Mouse (Mus musculus): ENCODE results near the gene Il33.

The Il33 gene

DNA sequence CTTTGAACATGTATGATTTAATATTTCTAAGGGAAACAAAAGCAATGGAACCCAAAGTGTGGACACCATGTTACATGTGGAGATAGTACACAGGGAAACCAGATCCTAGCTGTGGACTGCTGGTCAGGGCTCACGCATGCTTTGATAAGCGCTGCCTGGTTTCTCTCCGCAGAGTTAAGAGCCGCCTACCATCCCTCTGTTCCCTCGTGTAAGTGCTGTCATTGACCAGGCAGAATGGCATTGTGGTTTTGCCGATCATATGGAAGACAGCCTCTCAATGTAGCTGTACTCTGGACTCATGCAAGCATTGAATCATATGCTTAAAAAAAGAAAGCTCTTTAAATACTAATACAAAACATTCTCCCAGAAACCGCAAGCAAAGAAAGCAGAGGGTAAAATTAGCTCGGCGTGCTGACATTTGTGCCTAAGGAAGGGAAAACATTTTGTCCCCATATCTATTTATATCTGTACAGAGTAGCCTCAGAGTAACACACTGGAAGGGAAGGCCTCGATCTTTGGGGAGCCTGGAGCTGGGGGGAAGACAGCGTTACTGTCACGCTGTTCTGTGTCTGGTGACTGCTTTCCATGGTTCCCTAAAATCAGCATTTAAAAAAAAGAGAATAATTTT lies 61.7 kb downstream of the Il33 start:
- DNase-seq (ENCODE audit: low read depth, low spot score): no peak

DNA sequence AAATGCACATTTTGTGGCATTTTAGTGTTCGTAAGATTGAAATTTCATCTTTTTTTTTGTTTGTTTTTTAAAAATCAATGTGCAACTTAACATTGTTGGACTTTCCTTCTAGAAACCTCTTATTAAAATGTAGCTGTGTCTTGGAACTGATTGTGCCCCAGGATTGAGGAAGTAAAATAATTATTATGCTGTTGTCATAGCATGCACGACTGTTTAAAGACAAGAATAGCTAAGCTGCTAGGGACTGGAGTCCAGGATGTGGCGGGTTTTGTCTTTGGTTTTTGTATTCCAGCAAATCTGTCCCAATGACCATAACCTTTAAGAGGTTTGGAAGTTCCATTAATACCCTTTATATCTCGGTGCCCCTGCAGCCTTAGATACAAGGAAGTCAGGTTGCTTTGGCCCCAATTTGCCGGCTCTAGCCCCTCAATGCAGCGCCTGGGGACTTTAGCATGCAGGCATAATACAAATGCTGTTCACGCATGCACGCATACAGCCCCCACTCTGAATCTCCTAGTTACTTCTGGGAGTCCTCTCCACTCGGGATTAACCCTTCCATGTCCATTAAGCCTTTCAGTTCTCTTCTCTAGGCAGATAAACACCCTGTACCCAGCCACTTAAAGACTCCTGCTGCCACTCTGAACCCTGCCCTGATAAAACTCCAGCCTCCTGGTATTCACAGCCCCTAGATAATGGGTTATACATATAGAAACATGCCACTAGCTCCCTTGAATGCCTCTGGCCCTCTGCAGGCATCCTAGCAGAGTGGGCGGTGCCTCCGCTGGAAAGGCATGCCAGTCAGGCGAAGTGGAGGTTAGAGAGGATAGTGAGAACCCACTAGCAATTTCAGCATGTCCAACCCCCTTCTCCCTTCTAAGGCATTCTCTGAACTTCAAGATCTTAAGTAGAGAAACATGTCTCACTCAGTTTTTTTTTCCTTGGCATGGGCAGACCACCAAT lies 75.8 kb downstream of the Il33 start:
- no peak for DNase-seq (ENCODE audit: low read depth, low spot score)

DNA sequence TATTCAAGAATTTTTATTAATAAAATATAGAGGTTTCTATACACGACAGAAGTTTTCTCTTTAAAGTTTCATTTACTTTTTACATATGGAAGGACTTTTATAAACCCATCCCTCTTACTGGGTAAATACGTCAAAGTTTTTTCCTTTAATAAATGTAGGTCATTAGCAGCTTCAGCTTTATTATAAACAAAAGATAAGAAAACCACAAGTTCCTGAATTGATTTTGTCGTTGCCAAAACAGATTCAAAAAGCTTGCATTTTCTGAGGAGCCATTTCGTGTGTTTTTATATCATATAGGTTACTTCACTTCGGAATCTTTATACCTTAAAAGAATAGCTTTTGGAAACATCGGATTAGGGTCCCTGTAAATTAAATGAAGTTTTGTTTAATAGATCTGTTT lies 76.6 kb downstream of the Il33 start:
- no peak for DNase-seq (ENCODE audit: low read depth, low spot score)

DNA sequence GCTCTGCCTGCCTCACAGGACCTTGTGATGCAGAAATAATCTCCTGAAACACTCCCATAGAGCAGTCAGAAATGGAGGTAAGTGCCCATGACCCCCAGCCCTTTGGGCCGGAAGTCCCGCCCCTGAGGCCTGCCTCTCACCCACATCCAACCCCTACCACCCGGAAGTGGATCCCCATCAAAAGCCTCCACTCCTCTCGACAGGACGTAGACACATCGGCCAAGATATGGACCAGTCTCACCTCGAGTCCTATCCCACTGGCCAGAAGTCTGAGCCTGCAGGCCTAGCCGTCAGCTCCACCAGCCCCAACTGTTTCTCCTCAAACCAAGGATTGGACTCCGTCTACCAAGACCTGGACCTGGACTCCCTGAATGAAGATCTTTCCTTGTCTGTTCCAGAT lies 78.7 kb downstream of the Il33 start, which contains the start of gene Trpd52l3:
Trpd52l3 (plus strand) TSS at position 170 of the 400 bp plus-strand sequence.
- DNase-seq (ENCODE audit: low read depth, low spot score): no peak

DNA sequence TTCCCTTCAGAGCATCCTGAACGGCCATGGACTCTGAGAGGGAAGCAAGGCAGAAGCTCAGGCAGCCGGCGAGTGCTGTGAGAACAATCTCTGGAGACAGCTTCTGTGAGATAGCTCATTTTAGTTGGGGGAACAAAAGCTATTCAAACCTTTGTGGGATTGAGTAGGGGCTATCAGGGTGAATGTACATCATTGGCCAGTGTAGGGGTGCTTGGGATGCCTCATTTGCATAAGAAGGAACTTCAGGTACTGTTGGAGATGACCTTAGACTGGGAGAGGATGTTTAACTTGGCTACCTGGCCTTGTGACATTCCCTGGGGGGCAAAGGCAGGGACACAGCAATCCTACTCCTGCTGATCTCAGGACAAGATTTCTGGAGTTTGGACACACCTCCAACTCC lies 81.5 kb downstream of the Il33 start:
- DNase-seq (ENCODE audit: low read depth, low spot score): no peak
